Mouse (Mus musculus): ENCODE data around the gene Fbxw2.
"Not testable (repeated sequence)": the region's sequence is repeated elsewhere in the genome, so short reads cannot be mapped to it uniquely, and the experiment has no call there.

The Fbxw2 gene

GRCm38 (mm10) chr2:34812706-34813105 lies 13.4 kb downstream of the Fbxw2 start:
- no peak for DNase-seq (ENCODE audit: extremely low read depth, low read depth)

- DNase-seq (ENCODE audit: extremely low read depth, low read depth) = no peak
Measured at GRCm38 (mm10) chr2:34810775-34811174, 15.3 kb downstream of the Fbxw2 start.

DNA sequence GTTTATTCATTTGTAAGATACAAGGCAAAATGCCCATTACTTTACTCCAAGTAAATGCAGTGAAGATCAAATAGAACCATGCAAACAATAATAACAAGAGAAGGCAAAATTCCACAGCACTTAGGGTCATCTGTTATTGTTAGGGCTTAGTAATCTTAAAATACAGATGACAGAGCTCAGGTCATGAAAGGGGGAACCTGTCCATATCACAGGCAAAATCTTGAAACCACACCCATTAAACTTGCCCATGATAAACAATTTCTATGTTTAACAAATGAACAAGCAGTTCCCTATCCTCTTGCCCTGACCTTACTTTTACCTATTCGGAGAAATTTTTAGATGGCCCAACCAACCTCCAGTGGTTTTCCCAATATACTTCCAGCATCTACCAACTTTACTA lies 16.5 kb downstream of the Fbxw2 start:
- DNase-seq (ENCODE audit: extremely low read depth, low read depth) = no peak

GRCm38 (mm10) chr2:34808057-34808456 lies 18.1 kb downstream of the Fbxw2 start:
- DNase-seq (ENCODE audit: extremely low read depth, low read depth) = no peak

- DNase-seq (ENCODE audit: extremely low read depth, low read depth) = no peak
Measured at GRCm38 (mm10) chr2:34805364-34805950, 20.7 kb downstream of the Fbxw2 start.

GRCm38 (mm10) chr2:34804815-34805214 lies 21.3 kb downstream of the Fbxw2 start:
- DNase-seq (ENCODE audit: extremely low read depth, low read depth) = no peak

GRCm38 (mm10) chr2:34804172-34804571 lies 21.9 kb downstream of the Fbxw2 start:
- no peak for DNase-seq (ENCODE audit: extremely low read depth, low read depth)

GRCm38 (mm10) chr2:34803746-34804145 lies 22.4 kb downstream of the Fbxw2 start:
- DNase-seq (ENCODE audit: extremely low read depth, low read depth) = no peak

- DNase-seq (ENCODE audit: extremely low read depth, low read depth) = peak; percentile 57
Measured at GRCm38 (mm10) chr2:34802565-34803245, 23.4 kb downstream of the Fbxw2 start.

DNA sequence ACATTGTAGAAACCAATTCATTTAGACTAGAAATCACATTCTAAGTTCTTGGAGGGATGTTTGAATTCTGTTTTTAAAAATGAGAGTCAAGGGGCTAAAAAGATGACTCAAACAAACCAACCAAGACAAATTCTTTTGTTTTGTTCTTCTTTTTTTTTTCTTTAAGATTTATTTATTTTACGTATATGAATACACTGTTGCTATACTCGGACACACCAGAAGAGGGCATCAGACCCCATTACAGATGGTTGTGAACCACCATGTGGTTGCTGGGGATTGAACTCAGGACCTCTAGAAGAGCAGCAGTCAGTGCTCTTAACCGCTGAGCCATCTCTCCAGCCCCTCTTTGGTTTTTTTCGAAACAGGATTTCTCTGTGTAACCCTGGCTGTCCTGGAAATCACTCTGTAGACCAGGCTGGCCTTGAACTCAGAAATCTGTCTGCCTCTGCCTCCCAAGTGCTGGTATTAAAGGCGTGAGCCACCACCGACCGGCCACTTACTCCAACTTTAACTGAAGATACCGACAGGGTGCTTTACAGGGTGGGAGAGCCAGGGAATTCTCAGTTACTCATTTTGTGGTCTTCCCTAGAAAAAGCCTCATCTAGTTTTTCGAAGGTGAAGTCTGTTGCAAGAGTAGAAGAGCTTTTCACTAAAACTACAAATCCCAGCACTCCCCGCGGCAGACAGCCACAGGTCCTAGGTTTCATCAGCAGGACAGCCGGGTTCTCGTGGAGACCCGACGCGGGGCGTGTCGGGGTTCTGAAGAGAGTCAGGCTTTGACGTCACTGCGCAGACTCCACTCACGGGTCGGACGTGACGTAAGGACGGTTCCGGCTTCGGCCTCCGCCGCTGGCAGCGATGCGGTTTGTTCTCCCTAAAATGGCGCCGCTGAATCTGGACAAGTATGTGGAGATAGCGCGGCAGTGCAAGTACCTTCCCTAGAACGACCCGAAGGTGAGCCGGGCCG lies 24.3 kb downstream of the Fbxw2 start:
- peak; percentile 99 for DNase-seq (ENCODE audit: extremely low read depth, low read depth)

DNA sequence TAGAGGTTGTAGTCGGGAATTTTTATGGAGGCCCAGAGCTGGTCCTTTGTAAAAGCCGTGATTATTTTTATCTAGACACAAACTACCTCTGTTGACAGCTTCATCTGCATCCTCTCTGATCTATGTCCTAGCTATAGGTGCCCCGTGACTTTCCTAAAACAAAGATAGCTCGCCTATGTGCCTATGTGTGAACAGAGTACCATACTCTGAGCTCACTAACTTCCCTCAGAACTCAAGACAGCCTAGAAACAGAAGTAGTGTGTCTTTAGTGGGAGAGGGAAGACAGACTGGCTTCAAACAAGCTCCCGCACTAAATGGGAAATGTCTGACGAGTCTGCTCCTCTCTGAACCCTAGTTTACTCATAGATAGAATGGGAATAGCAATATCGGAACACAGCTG lies 25.7 kb downstream of the Fbxw2 start:
- DNase-seq (ENCODE audit: extremely low read depth, low read depth) = no peak

DNA sequence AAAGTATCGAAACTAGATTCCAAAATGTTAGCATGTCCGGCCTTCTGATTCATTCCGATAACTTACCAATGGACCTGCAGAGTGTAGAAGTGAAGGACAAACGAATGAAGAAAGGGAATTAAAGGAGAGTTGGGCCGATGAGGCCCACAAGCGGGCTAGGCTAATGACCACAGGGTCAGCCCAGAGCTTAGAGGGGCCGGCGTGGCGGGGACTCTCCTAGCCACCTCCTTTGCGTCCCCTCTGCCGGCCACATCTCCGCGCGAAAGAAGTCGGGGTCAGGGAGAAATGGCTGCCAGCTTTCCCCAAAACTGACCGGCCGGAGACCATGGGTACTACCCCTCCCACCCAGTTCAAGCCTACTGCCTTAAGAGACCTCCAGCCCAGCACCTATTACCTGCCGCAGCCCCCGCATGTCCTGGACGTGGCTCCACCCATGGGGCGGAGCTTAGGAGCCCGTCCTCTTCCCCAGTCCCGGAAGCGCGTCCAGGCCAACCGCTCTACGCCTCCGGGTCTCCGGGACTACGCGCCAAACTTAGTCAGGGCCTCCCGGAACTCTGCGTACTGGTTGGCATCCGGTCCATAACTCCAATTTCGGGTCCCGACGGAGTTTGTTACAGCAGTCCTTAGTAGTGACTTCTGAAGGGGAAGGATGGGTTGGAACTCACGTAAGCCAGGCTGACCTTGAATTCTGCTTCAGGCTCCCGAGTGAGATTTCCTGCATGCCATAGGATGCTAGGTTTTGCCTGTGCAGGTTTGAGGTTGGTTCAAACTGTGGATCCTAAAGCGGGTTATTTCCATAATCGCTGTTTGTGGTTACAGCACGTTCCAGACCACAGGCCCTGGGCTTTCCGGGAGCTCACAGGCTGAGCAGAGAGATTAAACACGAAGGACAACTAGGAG lies 26.5 kb downstream of the Fbxw2 start, which contains the start of gene Rabepk:
Rabepk (minus strand) TSS at position 556 of the 900 bp plus-strand sequence.
- DNase-seq (ENCODE audit: extremely low read depth, low read depth) = peak; percentile 88

DNA sequence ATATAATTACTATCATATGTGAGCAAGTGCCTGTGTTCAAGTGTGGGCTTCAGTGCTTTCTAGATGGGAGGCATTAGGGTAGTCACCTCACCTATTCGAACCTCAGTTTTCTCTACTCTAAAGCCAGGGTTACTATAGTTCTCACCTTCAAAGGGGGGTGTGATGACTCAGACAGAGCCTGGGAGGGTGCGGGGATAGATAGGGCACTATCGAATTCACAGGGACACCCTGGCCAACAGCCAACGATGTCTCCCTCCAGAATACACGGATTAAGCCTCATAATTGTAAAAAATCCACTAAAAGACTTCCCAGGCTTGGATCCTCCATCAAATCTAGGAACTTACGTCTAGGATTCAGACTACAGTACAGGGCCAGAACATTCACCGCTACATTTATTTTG lies 30.7 kb downstream of the Fbxw2 start:
- DNase-seq (ENCODE audit: extremely low read depth, low read depth) = no peak

- no peak for DNase-seq (ENCODE audit: extremely low read depth, low read depth)
Measured at GRCm38 (mm10) chr2:34794511-34794910, 31.6 kb downstream of the Fbxw2 start.

- not testable (repeated sequence) for DNase-seq (ENCODE audit: extremely low read depth, low read depth)
Measured at GRCm38 (mm10) chr2:34792543-34792942, 33.6 kb downstream of the Fbxw2 start.

DNA sequence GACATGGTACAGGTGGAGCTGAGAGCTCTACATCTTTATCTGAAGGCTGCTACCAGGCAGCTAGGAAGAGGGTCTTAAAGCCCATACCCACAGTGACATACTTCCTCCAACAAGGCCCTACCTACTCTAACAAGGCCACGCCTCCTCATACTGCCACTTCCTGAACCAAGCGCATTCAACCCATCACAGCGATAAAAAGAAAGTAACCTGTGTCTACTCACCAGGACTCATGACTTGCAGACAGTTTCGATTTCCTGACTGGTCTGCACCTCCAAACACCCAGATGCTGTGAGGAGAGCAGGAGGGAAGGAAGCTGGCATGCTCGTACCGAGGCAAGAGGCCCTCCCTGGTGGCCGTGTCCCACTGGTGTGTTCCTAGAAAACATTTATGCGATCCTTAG lies 35.8 kb downstream of the Fbxw2 start:
- DNase-seq (ENCODE audit: extremely low read depth, low read depth) = no peak

DNA sequence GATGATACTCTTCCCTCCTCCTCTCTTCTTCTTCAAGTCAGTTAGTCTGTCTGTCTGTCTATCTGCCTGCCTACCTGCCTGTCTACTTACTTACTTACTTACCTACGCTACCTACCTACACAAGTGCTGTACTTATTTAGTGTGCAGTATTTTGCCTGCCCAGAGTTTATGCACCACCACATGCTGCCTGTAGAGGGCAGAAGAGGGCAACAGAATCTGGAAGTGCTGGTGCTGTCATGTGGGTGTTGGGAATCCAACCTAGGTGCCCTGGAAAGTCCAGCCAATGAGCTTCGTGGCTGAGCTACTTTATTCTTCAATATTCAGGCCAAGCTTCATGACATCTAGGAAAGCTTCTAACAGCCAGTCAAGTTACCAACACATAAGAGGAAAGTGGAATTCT lies 42.0 kb downstream of the Fbxw2 start:
- DNase-seq (ENCODE audit: extremely low read depth, low read depth) = no peak

DNA sequence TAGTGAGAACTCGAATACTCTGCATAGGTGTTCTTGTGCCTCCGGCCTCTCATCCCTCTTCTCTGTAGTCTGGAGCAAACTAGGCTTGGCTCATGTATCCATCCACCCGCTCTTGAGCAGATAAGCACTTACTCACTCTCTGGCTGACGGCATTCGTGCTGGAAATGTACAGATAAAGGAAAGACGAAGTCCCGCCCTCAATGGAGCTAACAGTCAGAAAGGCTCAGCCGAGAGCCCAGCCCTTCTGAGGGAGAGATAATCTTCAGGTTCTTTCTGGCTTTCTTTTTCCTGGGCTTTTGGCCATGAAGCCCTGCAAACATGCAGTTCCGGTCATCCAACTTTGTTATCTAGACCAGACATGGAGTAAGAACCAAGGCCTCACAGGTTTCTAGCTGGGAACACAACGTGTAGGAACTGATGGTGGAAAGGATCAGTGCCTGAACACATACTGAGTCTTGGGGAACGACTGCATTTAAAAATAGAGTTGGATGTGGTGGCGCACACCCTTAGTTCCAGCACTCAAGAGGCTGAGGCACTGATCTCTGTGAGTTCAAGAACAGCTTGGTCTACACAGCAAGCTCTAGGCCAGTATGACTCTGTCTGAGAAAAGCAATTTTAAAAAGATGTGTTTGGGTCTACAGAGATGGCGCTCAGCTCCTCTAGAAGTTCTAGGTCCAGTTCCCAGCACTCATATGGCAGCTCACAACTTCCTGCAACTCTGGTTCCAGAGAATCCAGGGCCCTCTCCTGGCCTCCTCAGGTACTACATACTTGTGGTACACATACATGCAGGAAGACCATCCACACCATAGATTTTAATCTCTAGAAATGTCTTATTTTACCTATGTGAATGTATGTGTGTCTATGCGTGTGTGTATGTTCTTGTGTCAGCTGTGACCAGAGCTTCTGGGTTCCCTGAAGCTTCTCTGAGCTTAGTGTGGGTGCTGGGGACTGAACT lies 42.8 kb downstream of the Fbxw2 start:
- peak; percentile 99 for DNase-seq (ENCODE audit: extremely low read depth, low read depth)

- DNase-seq (ENCODE audit: extremely low read depth, low read depth) = no peak
Measured at GRCm38 (mm10) chr2:34777237-34777868, 48.8 kb downstream of the Fbxw2 start.

Measured in MEL-GATA-1-ER (cell line).